ENCODE assay signal across 9 mouse cellular contexts in the genomic region with DNA sequence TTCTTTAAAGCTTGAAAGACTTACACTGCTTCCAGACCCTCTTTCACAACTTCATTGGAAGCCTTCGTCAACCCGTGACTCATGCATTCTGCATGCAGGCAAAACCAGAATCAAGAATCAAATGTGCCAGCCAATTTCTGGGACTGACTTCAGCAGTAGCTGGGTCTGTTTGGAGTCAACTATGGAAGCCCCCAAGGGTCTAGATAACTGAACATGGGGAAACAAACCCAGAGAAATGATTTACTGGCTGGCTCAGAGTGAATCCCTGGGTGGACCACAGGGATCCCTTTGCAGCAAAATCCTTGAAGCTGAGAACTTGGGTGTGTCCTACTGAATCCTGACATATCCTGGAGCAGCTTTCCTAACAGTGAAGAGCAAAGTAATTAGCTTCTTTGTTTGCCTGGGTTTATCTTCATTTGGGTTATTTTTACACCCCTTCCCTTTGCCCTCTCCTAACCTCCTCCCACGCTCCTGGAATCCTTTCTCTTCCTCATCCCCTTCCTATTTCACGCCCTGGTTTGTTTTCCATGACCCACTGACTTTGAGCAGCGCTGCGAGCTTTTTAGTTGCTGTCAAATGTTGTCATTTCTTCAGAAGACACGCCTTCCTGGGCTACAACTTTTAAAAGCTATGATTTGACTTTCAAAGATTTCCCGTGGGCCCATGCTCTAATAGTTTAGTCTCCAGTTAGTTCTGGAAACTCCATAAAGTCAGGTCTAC.
DNase-seq lines count a peak whose midpoint lies in the region; ATAC-seq lines count a peak whose summit lies in the region.
"Had no signal": no experiment of that assay in that cellular context is flagged by ENCODE, and none has a peak within 500 bp of the region (broad histone marks: within the 10 kb centered on the region; RNA-seq: fewer than 3 reads in every experiment).

No protein-coding gene starts in this region.

- no peak overlapping the region for H3K4me2 ChIP-seq in heart, embryonic 11.5 days
- H3K4me2 ChIP-seq in heart, embryonic 13.5 days, result no peak overlapping the region
- H3K4me2 ChIP-seq: neural tube, embryonic 15.5 days had no signal

- peaks cover 5% of the 10 kb centered on the region for H3K4me1 ChIP-seq in heart, embryonic 11.5 days (ENCODE audit: control insufficient read depth, insufficient read depth, low read length)
- peaks cover 21% of the 10 kb centered on the region for H3K4me1 ChIP-seq in heart, embryonic 13.5 days
- H3K4me1 ChIP-seq in forebrain, embryonic 10.5 days, result peaks cover 11% of the 10 kb centered on the region
- H3K4me1 ChIP-seq: neural tube, embryonic 15.5 days had no signal

- 51% methylated on average over 8 of the region's 8 CpGs for WGBS in heart, embryonic 11.5 days (ENCODE audit: insufficient replicate concordance)
- WGBS in heart, embryonic 13.5 days, result 49% methylated on average over 8 of the region's 8 CpGs
- WGBS in macrophage (ENCODE audit: missing documents), result 62% methylated on average over 8 of the region's 8 CpGs
- WGBS in forebrain, embryonic 10.5 days, result 79% methylated on average over 8 of the region's 8 CpGs

- H3K4me3 ChIP-seq in heart, embryonic 11.5 days (ENCODE audit: low read depth, low read length), result no peak overlapping the region
- H3K4me3 ChIP-seq in heart, embryonic 13.5 days, result no peak overlapping the region
- no peak overlapping the region for H3K4me3 ChIP-seq in macrophage (ENCODE audit: inconsistent target)
- H3K4me3 ChIP-seq in forebrain, embryonic 10.5 days, result no peak overlapping the region
- H3K4me3 ChIP-seq: neural tube, embryonic 15.5 days had no signal

- peak; percentile 81 to 91 for DNase-seq in heart, adult 18-20 months
- DNase-seq in adrenal gland, adult (ENCODE audit: inconsistent age in 2 of 2, low spot score in 1 of 2), result peak; percentile 78 to 93
- no peak for DNase-seq in forebrain, embryonic 10.5 days (ENCODE audit: extremely low spot score, low spot score)
- no peak for DNase-seq in retina, postnatal 1 day

- no peak overlapping the region for H3K27ac ChIP-seq in heart, embryonic 11.5 days (ENCODE audit: low read depth, low read length)
- H3K27ac ChIP-seq in heart, embryonic 13.5 days (replicated peaks), result peak overlapping the region; percentile 59
- peak overlapping the region; percentile 97 for H3K27ac ChIP-seq in macrophage
- no peak overlapping the region for H3K27ac ChIP-seq in forebrain, embryonic 10.5 days
- H3K27ac ChIP-seq: neural tube, embryonic 15.5 days had no signal

- no peaks in the 10 kb centered on the region for H3K27me3 ChIP-seq in heart, embryonic 11.5 days (ENCODE audit: control insufficient read depth, insufficient read depth, low read length)
- H3K27me3 ChIP-seq in heart, embryonic 13.5 days (replicated peaks), result no peaks in the 10 kb centered on the region
- no peaks in the 10 kb centered on the region for H3K27me3 ChIP-seq in forebrain, embryonic 10.5 days (ENCODE audit: poor library complexity, severe bottlenecking)
- H3K27me3 ChIP-seq: neural tube, embryonic 15.5 days had no signal

- no peaks in the 10 kb centered on the region for H3K9me3 ChIP-seq in heart, embryonic 11.5 days (replicated peaks; ENCODE audit: control insufficient read depth, low read length)
- H3K9me3 ChIP-seq in heart, embryonic 13.5 days, result no peaks in the 10 kb centered on the region
- no peaks in the 10 kb centered on the region for H3K9me3 ChIP-seq in forebrain, embryonic 10.5 days
- H3K9me3 ChIP-seq: neural tube, embryonic 15.5 days had no signal

- H3K79me2 ChIP-seq in macrophage (ENCODE audit: inconsistent target), result no peaks in the 10 kb centered on the region

- H3K9ac ChIP-seq in heart, embryonic 11.5 days (ENCODE audit: low read depth, low read length), result no peak overlapping the region
- H3K9ac ChIP-seq in heart, embryonic 13.5 days, result no peak overlapping the region
- H3K9ac ChIP-seq: neural tube, embryonic 15.5 days had no signal

- H3K36me3 ChIP-seq in heart, embryonic 11.5 days (ENCODE audit: control insufficient read depth, insufficient read depth, low read length), result no peaks in the 10 kb centered on the region
- no peaks in the 10 kb centered on the region for H3K36me3 ChIP-seq in heart, embryonic 13.5 days
- no peaks in the 10 kb centered on the region for H3K36me3 ChIP-seq in macrophage (ENCODE audit: inconsistent target)
- no peaks in the 10 kb centered on the region for H3K36me3 ChIP-seq in forebrain, embryonic 10.5 days (replicated peaks)
- H3K36me3 ChIP-seq: neural tube, embryonic 15.5 days had no signal

- no peak for ATAC-seq in heart, embryonic 11.5 days (replicated peaks; ENCODE audit: insufficient number of reproducible peaks, low FRiP score, low TSS enrichment)
- no peak for ATAC-seq in heart, embryonic 13.5 days (ENCODE audit: extremely low read depth, insufficient number of reproducible peaks, low FRiP score, low TSS enrichment)
- no peak for ATAC-seq in erythroid progenitor cell, adult 5-6 weeks (replicated peaks; ENCODE audit: low FRiP score, poor library complexity, severe bottlenecking)

Comparison
In these comparisons a context has a peak if more than half of its experiments do, and no peak if none do; other contexts are left out.
1. H3K27ac ChIP-seq: peak in heart, embryonic 13.5 days (single experiment) and macrophage (single experiment); none in heart, embryonic 11.5 days (single experiment) and forebrain, embryonic 10.5 days (single experiment).
2. DNase-seq: peak in heart, adult 18-20 months (2 of 2) and adrenal gland, adult (2 of 2); none in forebrain, embryonic 10.5 days (single experiment) and retina, postnatal 1 day (single experiment).